Mouse (Mus musculus) C2C12 (cell line): Measurements from ENCODE around the gene Bcl6b.

Experiments used
- CEBPB ChIP-seq: IDR thresholded peaks from one replicate; pipeline ENCODE4 v1.6.1; 2011; ENCODE audit warnings: low read depth, mild to moderate bottlenecking, control low read depth, moderate library complexity
- CTCF ChIP-seq: IDR thresholded peaks from one replicate; pipeline ENCODE4 v1.5.1; 2011; ENCODE audit not compliant: control insufficient read depth, insufficient read depth, insufficient read length
- FOSL1 ChIP-seq: IDR thresholded peaks from one replicate; pipeline ENCODE4 v1.8.0; 2011; ENCODE audit warnings: mild to moderate bottlenecking, low read length; ENCODE audit not compliant: poor library complexity, insufficient read depth, severe bottlenecking
- MAX ChIP-seq: IDR thresholded peaks from one replicate; pipeline ENCODE4 v1.6.1; 2011; ENCODE audit warnings: mild to moderate bottlenecking, control low read depth
- MYOD1 ChIP-seq: IDR thresholded peaks from one replicate; pipeline ENCODE4 v1.6.1; 2011; ENCODE audit warnings: low read depth; ENCODE audit not compliant: control insufficient read depth, insufficient read length
- MYOG ChIP-seq: IDR thresholded peaks from one replicate; pipeline ENCODE4 v1.6.1; 2011; ENCODE audit not compliant: control insufficient read depth, insufficient read length; ENCODE audit errors: extremely low read depth
- USF1 ChIP-seq: IDR thresholded peaks from one replicate; pipeline ENCODE4 v1.6.1; 2011; ENCODE audit warnings: low read depth, mild to moderate bottlenecking, control low read depth, moderate library complexity

DNA sequence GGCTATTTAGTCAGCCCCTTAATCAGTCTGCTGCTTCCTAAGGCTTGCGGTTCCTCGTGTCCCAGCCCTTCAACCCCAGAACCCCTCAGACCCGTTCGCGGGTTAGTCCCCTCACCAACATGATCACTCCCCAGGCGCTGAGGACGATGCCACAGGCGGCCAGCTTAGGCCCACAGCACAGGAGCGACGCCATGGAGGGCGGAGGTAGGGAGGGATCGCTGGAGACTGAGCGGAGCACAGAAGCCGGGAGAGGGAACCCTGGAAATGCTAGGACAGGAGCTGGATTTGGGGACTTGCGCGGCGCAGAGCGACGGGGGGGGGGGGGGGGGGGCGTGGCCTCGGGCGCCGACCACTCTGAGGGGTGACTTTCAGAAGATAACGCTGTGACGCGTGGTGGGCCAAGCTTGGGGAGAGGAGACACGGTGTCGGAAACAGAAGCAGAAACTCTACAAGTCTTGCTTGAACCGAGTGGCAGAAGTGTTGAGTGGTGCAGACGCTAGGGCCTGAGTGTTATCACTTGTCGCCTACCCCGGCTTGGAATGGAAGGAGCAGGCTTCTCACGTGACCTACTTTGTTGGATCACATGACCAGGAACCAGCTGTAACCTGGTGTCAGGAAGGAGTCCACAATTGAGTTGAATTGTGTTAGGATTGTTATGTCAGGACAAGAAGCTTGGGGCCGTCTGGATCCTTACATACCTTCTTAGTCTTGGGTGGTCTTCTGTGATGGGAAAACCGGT, 10.1 kb upstream of the Bcl6b start, which contains the start of the genes Gm21988 and Rnasek:
- TF ChIP-seq CTCF (no peak), CEBPB (no peak), MYOD1 (no peak), MAX (peak; percentile 23), MYOG (no peak), USF1 (peak; percentile 100), FOSL1 (no peak)
